Mouse (Mus musculus) kidney, embryonic 16.5 days (tissue): ENCODE data around the gene Gm10639. TPM values are rescaled to one million over a fixed set of nuclear protein-coding genes. Genes with fewer than 3 reads are reported as not detected.
A peak's percentile ranks its signal among the peaks of the same experiment; 100 is the strongest.
"Not testable (repeated sequence)": the region's sequence is repeated elsewhere in the genome, so short reads cannot be mapped to it uniquely, and the experiment has no call there.

ENCODE experiments used
- ATAC-seq: fragments of 200-750 bp; cut with Nextera tagmentation; 2 replicates; pipeline ENCODE4 v1.8.0; 2017; ENCODE audit warnings: moderate TSS enrichment; ENCODE audit not compliant: low FRiP score, low TSS enrichment
- H3K27ac ChIP-seq: fragments of 300-500 bp; sonication (generic); 2 replicates; pipeline ENCODE4 v1.5.1; 2014; ENCODE audit warnings: low read length
- H3K27me3 ChIP-seq: fragments of 300-500 bp; sonication (generic); 2 replicates; pipeline ENCODE4 v1.6.1; 2014; ENCODE audit warnings: low read length, control low read depth, mixed read lengths; ENCODE audit not compliant: insufficient read depth
- H3K36me3 ChIP-seq: fragments of 300-500 bp; sonication (generic); 2 replicates; pipeline ENCODE4 v1.6.1; 2014; ENCODE audit warnings: low read length, control low read depth, mixed read lengths; ENCODE audit not compliant: insufficient read depth
- H3K4me1 ChIP-seq: fragments of 300-500 bp; sonication (generic); 2 replicates; pipeline ENCODE4 v1.6.1; 2014; ENCODE audit warnings: low read length, control low read depth, mixed read lengths; ENCODE audit not compliant: insufficient read depth
- H3K4me2 ChIP-seq: fragments of 300-500 bp; sonication (generic); replicated peaks from 2 replicates; pipeline ENCODE4 v1.6.1; 2014; ENCODE audit warnings: low read depth, low read length
- H3K4me3 ChIP-seq: fragments of 300-500 bp; sonication (generic); 2 replicates; pipeline ENCODE4 v1.5.1; 2014; ENCODE audit warnings: mild to moderate bottlenecking, low read length
- H3K9ac ChIP-seq: fragments of 300-500 bp; sonication (generic); replicated peaks from 2 replicates; pipeline ENCODE4 v1.6.1; 2014; ENCODE audit warnings: low read length
- H3K9me3 ChIP-seq: fragments of 300-500 bp; sonication (generic); 2 replicates; pipeline ENCODE4 v1.6.1; 2016; ENCODE audit warnings: low read length, control low read depth
- WGBS: fragments of 180-500 bp; shearing (Covaris S2); extraction: QIAGEN DNeasy Blood & Tissue Kit; methylation state at CpG from one replicate; pipeline ENCODE4 v1.1.7; 2014; 5-methylcytosine and 5-hydroxymethylcytosine counted together
- polyA plus RNA-seq: library from polyadenylated mRNA; unstranded; fragments of >200 nt; fragmentation: Nextera tagmentation; extraction: Ambion mirVana; gene quantifications from 2 replicates; pipeline ENCODE4 v1.2.1, GENCODE M21; 2015

Gm10639 gene
- polyA plus RNA-seq, 1 experiment from 2014 or later, result 34.9 TPM

GRCm38 (mm10) chr9:78343055-78343454 is 53.3 kb downstream of the Gm10639 start:
- WGBS, result 64% methylated on average over 9 of the region's 9 CpGs
- H3K27me3 ChIP-seq, result not testable (repeated sequence)

GRCm38 (mm10) chr9:78345235-78345634 is 55.5 kb downstream of the Gm10639 start:
- H3K27me3 ChIP-seq, H3K9ac ChIP-seq, H3K4me1 ChIP-seq, H3K4me3 ChIP-seq, ATAC-seq, H3K9me3 ChIP-seq, H3K4me2 ChIP-seq, H3K27ac ChIP-seq, H3K36me3 ChIP-seq: not testable (repeated sequence)
- 58% methylated on average over 4 of the region's 4 CpGs for WGBS

More at GRCm38 (mm10) chr9:78343055-78343454, 53.3 kb downstream of the Gm10639 start:
- H3K27ac ChIP-seq, H3K36me3 ChIP-seq, H3K4me3 ChIP-seq, H3K4me2 ChIP-seq, H3K9me3 ChIP-seq, H3K9ac ChIP-seq, H3K4me1 ChIP-seq: not testable (repeated sequence)
- peak; percentile 53 for ATAC-seq

- Histone ChIP-seq H3K27me3 (no peaks in the 10 kb centered on the region), H3K9ac (no peak overlapping the region), H3K4me1 (no peaks in the 10 kb centered on the region), H3K27ac (no peak overlapping the region), H3K4me3 (no peak overlapping the region), H3K9me3 (no peaks in the 10 kb centered on the region), H3K36me3 (no peaks in the 10 kb centered on the region), H3K4me2 (no peak overlapping the region)
- WGBS, result 66% methylated on average over 3 of the region's 3 CpGs
- ATAC-seq, result no peak
Measured at GRCm38 (mm10) chr9:78347004-78347403, 57.3 kb downstream of the Gm10639 start.

- H3K4me1 ChIP-seq, H3K4me3 ChIP-seq, H3K9ac ChIP-seq, H3K9me3 ChIP-seq, H3K4me2 ChIP-seq, H3K36me3 ChIP-seq, H3K27me3 ChIP-seq: not testable (repeated sequence)
- 49% methylated on average over 6 of the region's 6 CpGs for WGBS
- H3K27ac ChIP-seq, result peak overlapping the region; percentile 27; the same call in 1 of the 2 replicates
- peak; percentile 55 for ATAC-seq
Measured at GRCm38 (mm10) chr9:78348206-78349004, 58.7 kb downstream of the Gm10639 start.

GRCm38 (mm10) chr9:78349141-78349540 is 59.4 kb downstream of the Gm10639 start:
- not testable (repeated sequence) for H3K9ac ChIP-seq, H3K9me3 ChIP-seq, ATAC-seq, H3K27me3 ChIP-seq, H3K4me2 ChIP-seq, H3K36me3 ChIP-seq, H3K4me3 ChIP-seq, H3K27ac ChIP-seq, H3K4me1 ChIP-seq
- WGBS, result 86% methylated on average over 3 of the region's 3 CpGs

- not testable (repeated sequence) for H3K27ac ChIP-seq, H3K27me3 ChIP-seq, H3K36me3 ChIP-seq, ATAC-seq, H3K4me2 ChIP-seq, H3K9ac ChIP-seq, H3K4me1 ChIP-seq, H3K9me3 ChIP-seq, H3K4me3 ChIP-seq
Measured at GRCm38 (mm10) chr9:78350007-78350406, 60.3 kb downstream of the Gm10639 start.

- H3K9me3 ChIP-seq, result no peaks in the 10 kb centered on the region
- no peak overlapping the region for H3K27ac ChIP-seq
- H3K4me1 ChIP-seq, result no peaks in the 10 kb centered on the region
- WGBS, result 83% methylated on average over 6 of the region's 6 CpGs
- H3K36me3 ChIP-seq, result no peaks in the 10 kb centered on the region
- no peak overlapping the region for H3K4me2 ChIP-seq
- no peak overlapping the region for H3K9ac ChIP-seq
- H3K4me3 ChIP-seq, result no peak overlapping the region
- ATAC-seq, result no peak
- no peaks in the 10 kb centered on the region for H3K27me3 ChIP-seq
Measured at GRCm38 (mm10) chr9:78351504-78352220, 61.9 kb downstream of the Gm10639 start.

Other genes starting within 250 kb of the Gm10639 start
- 1.1 and 1.2 TPM in 2 replicates for gene Gcm1, start 238.0 kb upstream of the Gm10639 start, polyA plus RNA-seq
- gene Fbxo9, start 180.9 kb upstream of the Gm10639 start, polyA plus RNA-seq, result 44.3 and 45.2 TPM in 2 replicates
- 21.7 and 24.5 TPM in 2 replicates for gene Ick, start 180.7 kb upstream of the Gm10639 start, polyA plus RNA-seq
- 134 and 150 TPM in 2 replicates for gene Gsta4, start 107.1 kb upstream of the Gm10639 start, polyA plus RNA-seq
- 2.8 TPM in 2 replicates for gene Gsta1, start 59.3 kb upstream of the Gm10639 start, polyA plus RNA-seq
- 0.58 and 1.5 TPM in 2 replicates for gene Gm3776, start 32.8 kb upstream of the Gm10639 start, polyA plus RNA-seq
- not detected in 2 replicates for gene Omt2a, start 24.9 kb downstream of the Gm10639 start, polyA plus RNA-seq
- not detected in 2 replicates for gene Omt2b, start 37.7 kb downstream of the Gm10639 start, polyA plus RNA-seq
- gene Gsta2, start 65.9 kb downstream of the Gm10639 start, polyA plus RNA-seq, result 92.0 and 109 TPM in 2 replicates
- gene Dppa5a, start 78.3 kb downstream of the Gm10639 start, polyA plus RNA-seq, result 0.27 TPM in 1 of 2 replicates, not detected in the other
- 1.6 and 2.0 TPM in 2 replicates for gene Ooep, start 88.8 kb downstream of the Gm10639 start, polyA plus RNA-seq
- 0.28 and 0.50 TPM in 2 replicates for gene Ddx43, start 105.9 kb downstream of the Gm10639 start, polyA plus RNA-seq
- 2.1 and 2.8 TPM in 2 replicates for gene Cgas, start 153.3 kb downstream of the Gm10639 start, polyA plus RNA-seq
- 27.9 and 30.1 TPM in 2 replicates for gene Mto1, start 158.3 kb downstream of the Gm10639 start, polyA plus RNA-seq
- 0.65 and 0.66 TPM in 2 replicates for gene Gm17324, start 158.9 kb downstream of the Gm10639 start, polyA plus RNA-seq
- 5,008 and 5,126 TPM in 2 replicates for gene Eef1a1, start 199.2 kb downstream of the Gm10639 start, polyA plus RNA-seq